Mouse (Mus musculus): ENCODE measurements around the gene Neo1. TPM values are rescaled to one million over a fixed set of nuclear protein-coding genes. Genes with fewer than 3 reads are reported as not detected.
"Not testable (repeated sequence)": the region's sequence is repeated elsewhere in the genome, so short reads cannot be mapped to it uniquely, and the experiment has no call there.

Gene Neo1
- total RNA-seq, 2 experiments from 2014 or later = 47.4 to 51.6 TPM

- DNase-seq = peak; percentile 16 to 68
Observed at GRCm38 (mm10) chr9:59013365-59013764, 22.9 kb downstream of the Neo1 start.

GRCm38 (mm10) chr9:58989255-58989928 is 46.8 kb downstream of the Neo1 start:
- DNase-seq = no peak

- no peak for DNase-seq
Observed at GRCm38 (mm10) chr9:58979034-58979433, 57.2 kb downstream of the Neo1 start.

- DNase-seq = not testable (repeated sequence)
Observed at GRCm38 (mm10) chr9:58971154-58971553, 65.1 kb downstream of the Neo1 start.

- no peak for DNase-seq
Observed at GRCm38 (mm10) chr9:58967371-58967770, 68.9 kb downstream of the Neo1 start.

- peak; percentile 1 to 2 for DNase-seq
Observed at GRCm38 (mm10) chr9:58955507-58955906, 80.7 kb downstream of the Neo1 start.

GRCm38 (mm10) chr9:58945910-58946309 is 90.3 kb downstream of the Neo1 start:
- DNase-seq = not testable (repeated sequence)

- no peak for DNase-seq
Observed at GRCm38 (mm10) chr9:58934776-58935175, 101.5 kb downstream of the Neo1 start.

GRCm38 (mm10) chr9:58928103-58928502 is 108.1 kb downstream of the Neo1 start:
- peak; percentile 23 to 68 for DNase-seq

GRCm38 (mm10) chr9:58902869-58903585 is 133.2 kb downstream of the Neo1 start:
- peak; percentile 31 to 74 for DNase-seq

GRCm38 (mm10) chr9:58899602-58900001 is 136.6 kb downstream of the Neo1 start:
- no peak for DNase-seq

- no peak for DNase-seq
Observed at GRCm38 (mm10) chr9:58891840-58892640, 144.2 kb downstream of the Neo1 start.

GRCm38 (mm10) chr9:58890893-58891292 is 145.3 kb downstream of the Neo1 start:
- peak in 1 of 2 experiments; percentile 15 for DNase-seq

GRCm38 (mm10) chr9:58889782-58890448 is 146.3 kb downstream of the Neo1 start:
- no peak for DNase-seq

GRCm38 (mm10) chr9:58882686-58883085 is 153.6 kb downstream of the Neo1 start:
- DNase-seq = no peak

GRCm38 (mm10) chr9:58879836-58880235 is 156.4 kb downstream of the Neo1 start:
- no peak for DNase-seq

- no peak for DNase-seq
Observed at GRCm38 (mm10) chr9:58876946-58877625, 159.2 kb downstream of the Neo1 start.

GRCm38 (mm10) chr9:58875439-58875838 is 160.8 kb downstream of the Neo1 start:
- no peak for DNase-seq

- DNase-seq = no peak
Observed at GRCm38 (mm10) chr9:58874354-58874753, 161.9 kb downstream of the Neo1 start.

- peak; percentile 49 to 71 for DNase-seq
Observed at GRCm38 (mm10) chr9:58873541-58874324, 162.5 kb downstream of the Neo1 start.

GRCm38 (mm10) chr9:58871141-58871540 is 165.1 kb downstream of the Neo1 start:
- DNase-seq = no peak

Data from heart, adult 18-20 months (tissue).